Comparison of ENCODE assay signal across 17 mouse cellular contexts in genomic region chr9:68672459-68672858, GRCm38 (mm10). TPM values are rescaled to one million over a fixed set of nuclear protein-coding genes. Genes with fewer than 3 reads are reported as not detected.
A peak's percentile ranks its signal among the peaks of the same experiment; 100 is the strongest.
DNase-seq lines count a peak whose midpoint lies in the region; TF ChIP-seq lines count a peak whose summit lies in the region.
"Had no signal": no experiment of that assay in that cellular context is flagged by ENCODE, and none has a peak within 500 bp of the region (broad histone marks: within the 10 kb centered on the region; RNA-seq: fewer than 3 reads in every experiment).

No protein-coding gene starts in this region.

- no peaks in the 10 kb centered on the region for H3K36me3 ChIP-seq in kidney, adult 2 months (ENCODE audit: control insufficient read depth, insufficient read depth, low read length)
- H3K36me3 ChIP-seq: embryonic facial prominence, embryonic 12.5 days; forebrain, embryonic 15.5 days; heart, embryonic 12.5 days; hindbrain, embryonic 12.5 days had no signal

- H3K27ac ChIP-seq in kidney, adult 2 months (ENCODE audit: insufficient read depth, low read depth, low read length): no peak overlapping the region
- H3K27ac ChIP-seq: embryonic facial prominence, embryonic 12.5 days; forebrain, embryonic 15.5 days; hindbrain, embryonic 12.5 days had no signal

- 40% methylated on average over 5 of the region's 5 CpGs for WGBS in kidney, adult 2 months

- H3K27me3 ChIP-seq in kidney, adult 2 months (replicated peaks; ENCODE audit: control insufficient read depth, insufficient read depth, low read length): no peaks in the 10 kb centered on the region
- H3K27me3 ChIP-seq: CH12.LX; embryonic facial prominence, embryonic 12.5 days; forebrain, embryonic 15.5 days; hindbrain, embryonic 12.5 days had no signal

- TF ChIP-seq POLR2A in kidney, adult 2 months (IDR thresholded peaks at IDR 0.05; ENCODE audit: low read depth, low read length): no peak

- TF ChIP-seq CTCF in kidney, adult 2 months (conservative IDR thresholded peaks at IDR 0.05; ENCODE audit: insufficient read depth, insufficient read length, low read depth, low read length): no peak

- peak; percentile 67 for DNase-seq in heart, adult 11 months
- DNase-seq in heart, postnatal 36 days: no peak
- peak; percentile 21 for DNase-seq in kidney, postnatal 10 days
- no peak for DNase-seq in kidney, adult 2 months
- DNase-seq in adrenal gland, adult 8-10 months: peak; percentile 42
- peak; percentile 39 for DNase-seq in adrenal gland, postnatal 25 days
- DNase-seq in embryo, embryonic 10.5 days (ENCODE audit: low spot score): no peak
- DNase-seq in heart, adult 18-20 months: no peak
- DNase-seq: cerebellum, adult 11 months; cerebellum, adult 8-10 months; cerebellum, postnatal 14 days; kidney, adult 8-10 months had no signal

- H3K4me1 ChIP-seq in kidney, adult 2 months (ENCODE audit: control insufficient read depth, insufficient read depth, low read length): no peaks in the 10 kb centered on the region
- H3K4me1 ChIP-seq: embryonic facial prominence, embryonic 12.5 days; forebrain, embryonic 15.5 days had no signal

- H3K4me3 ChIP-seq in kidney, adult 2 months (ENCODE audit: insufficient read depth, low read depth, low read length): no peak overlapping the region
- H3K4me3 ChIP-seq: embryonic facial prominence, embryonic 12.5 days; forebrain, embryonic 15.5 days; heart, embryonic 12.5 days; hindbrain, embryonic 12.5 days had no signal

- intact Hi-C loops in heart, postnatal 36 days (cut with DNase I): no loop called here

RNA-seq across cellular contexts. Expression of gene Rora, which starts 18.9 kb away (rescaled TPM):
- 10 to 100 TPM; 30.3 to 33.6 TPM for total RNA-seq in heart, postnatal 36 days (2021)
- 15.5 and 18.2 TPM in 2 replicates for polyA plus RNA-seq in kidney, adult 2 months (2012; rRNA removed)
- 100 to 1,000 TPM in 3 of 4 experiments, 10 to 100 TPM in 1; 72.5 to 179 (median 108) TPM for total RNA-seq in adrenal gland, adult 8-10 months (2022)
- 90.7 and 114 TPM in 2 replicates for total RNA-seq in adrenal gland, postnatal 25 days (2021)
- total RNA-seq in heart, adult 18-20 months (2021): 10 to 100 TPM; 24.2 to 26.3 TPM

Comparison
In these comparisons a context has a peak if more than half of its experiments do, and no peak if none do; other contexts are left out.
1. DNase-seq: peak in heart, adult 11 months (single experiment), kidney, postnatal 10 days (single experiment), adrenal gland, adult 8-10 months (single experiment) and adrenal gland, postnatal 25 days (single experiment); none in heart, postnatal 36 days (0 of 2), kidney, adult 2 months (single experiment), embryo, embryonic 10.5 days (single experiment) and heart, adult 18-20 months (0 of 2).